8 mouse cellular contexts compared by ENCODE assay signal in genomic region chr11:59308164-59308542, GRCm38 (mm10). TPM values are rescaled to one million over a fixed set of nuclear protein-coding genes. Genes with fewer than 3 reads are reported as not detected.
DNase-seq lines count a peak whose midpoint lies in the region; ATAC-seq lines count a peak whose summit lies in the region.

No protein-coding gene starts in this region.

- 31% methylated on average over 12 of the region's 12 CpGs for WGBS in lung, embryonic 15.5 days
- 25% methylated on average over 12 of the region's 12 CpGs for WGBS in forebrain, embryonic 13.5 days
- WGBS in intestine, embryonic 14.5 days, result 29% methylated on average over 12 of the region's 12 CpGs

- ATAC-seq in lung, embryonic 15.5 days (ENCODE audit: borderline replicate concordance, extremely low read depth, low FRiP score, low TSS enrichment), result no peak
- no peak for ATAC-seq in forebrain, embryonic 13.5 days
- ATAC-seq in intestine, embryonic 14.5 days (replicated peaks; ENCODE audit: low FRiP score, low TSS enrichment, low read depth), result 0 out of 2 replicates have a peak, but pooled peaks have one; percentile 13

- peak overlapping the region; percentile 38 for H3K4me2 ChIP-seq in lung, embryonic 15.5 days
- peak overlapping the region; percentile 90; the same call in 1 of the 2 replicates for H3K4me2 ChIP-seq in forebrain, embryonic 13.5 days
- H3K4me2 ChIP-seq in intestine, embryonic 14.5 days (ENCODE audit: low read length), result peak overlapping the region; percentile 66; the same call in 1 of the 2 replicates

- peaks cover 56% of the 10 kb centered on the region for H3K4me1 ChIP-seq in lung, embryonic 15.5 days
- peaks cover 58% of the 10 kb centered on the region for H3K4me1 ChIP-seq in forebrain, embryonic 13.5 days
- peaks cover 38% of the 10 kb centered on the region for H3K4me1 ChIP-seq in intestine, embryonic 14.5 days (replicated peaks; ENCODE audit: control insufficient read depth, insufficient read depth, low read length)

- H3K27ac ChIP-seq in lung, embryonic 15.5 days, result peak overlapping the region; percentile 70
- H3K27ac ChIP-seq in forebrain, embryonic 13.5 days, result no peak overlapping the region
- H3K27ac ChIP-seq in intestine, embryonic 14.5 days (ENCODE audit: low read depth), result no peak overlapping the region

- no peak overlapping the region; the same call in 1 of the 2 replicates for H3K9ac ChIP-seq in lung, embryonic 15.5 days
- H3K9ac ChIP-seq in forebrain, embryonic 13.5 days, result no peak overlapping the region
- no peak overlapping the region for H3K9ac ChIP-seq in intestine, embryonic 14.5 days (ENCODE audit: low read length)

- no peaks in the 10 kb centered on the region for H3K36me3 ChIP-seq in lung, embryonic 15.5 days
- H3K36me3 ChIP-seq in forebrain, embryonic 13.5 days (ENCODE audit: poor library complexity, severe bottlenecking), result no peaks in the 10 kb centered on the region
- no peaks in the 10 kb centered on the region for H3K36me3 ChIP-seq in intestine, embryonic 14.5 days (ENCODE audit: control insufficient read depth, insufficient read depth, low read length)

- no peak for DNase-seq in lung, postnatal 36 days
- no peak for DNase-seq in intestine, embryonic 14.5 days (ENCODE audit: low spot score)
- peak; percentile 49 for DNase-seq in retina, postnatal 7 days (ENCODE audit: low read depth, low spot score)
- no peak for DNase-seq in right cerebral cortex, postnatal 4 days
- DNase-seq in frontal cortex, postnatal 14 days (ENCODE audit: low spot score in 2 of 2), result no peak
- DNase-seq in yolk sac, embryonic 10.5 days (ENCODE audit: low spot score), result no peak

- H3K9me3 ChIP-seq in lung, embryonic 15.5 days, result no peaks in the 10 kb centered on the region
- H3K9me3 ChIP-seq in forebrain, embryonic 13.5 days (replicated peaks), result no peaks in the 10 kb centered on the region
- no peaks in the 10 kb centered on the region for H3K9me3 ChIP-seq in intestine, embryonic 14.5 days (ENCODE audit: control insufficient read depth, low read length)

- peak overlapping the region; percentile 61 for H3K4me3 ChIP-seq in lung, embryonic 15.5 days
- peak overlapping the region; percentile 18; the same call in 1 of the 2 replicates for H3K4me3 ChIP-seq in forebrain, embryonic 13.5 days
- peak overlapping the region; percentile 46; the same call in 1 of the 2 replicates for H3K4me3 ChIP-seq in intestine, embryonic 14.5 days (ENCODE audit: low read depth, low read length)

- peaks cover 86% of the 10 kb centered on the region for H3K27me3 ChIP-seq in lung, embryonic 15.5 days
- peaks cover 79% of the 10 kb centered on the region for H3K27me3 ChIP-seq in forebrain, embryonic 13.5 days
- peaks cover 46% of the 10 kb centered on the region for H3K27me3 ChIP-seq in intestine, embryonic 14.5 days (replicated peaks; ENCODE audit: control insufficient read depth, insufficient read depth, low read length)

RNA-seq across cellular contexts. Expression of gene Wnt9a, which starts 1.4 kb away (rescaled TPM):
- polyA plus RNA-seq in lung, embryonic 15.5 days (2015; fragmentation: Nextera tagmentation; extraction: Ambion mirVana), result 3.0 and 3.1 TPM in 2 replicates
- polyA plus RNA-seq in forebrain, embryonic 13.5 days (2015; fragmentation: Nextera tagmentation; extraction: Ambion mirVana), result 1.8 and 2.9 TPM in 2 replicates
- 2.5 TPM in 2 replicates for polyA plus RNA-seq in intestine, embryonic 14.5 days (2014; fragmentation: Nextera tagmentation; extraction: Ambion mirVana)

RNA-seq across cellular contexts. Expression of gene Wnt3a, which starts 17.6 kb away (rescaled TPM):
- polyA plus RNA-seq in lung, embryonic 15.5 days (2015; fragmentation: Nextera tagmentation; extraction: Ambion mirVana), result 0.08 and 0.14 TPM in 2 replicates
- polyA plus RNA-seq in forebrain, embryonic 13.5 days (2015; fragmentation: Nextera tagmentation; extraction: Ambion mirVana), result 2.3 and 3.4 TPM in 2 replicates
- polyA plus RNA-seq in intestine, embryonic 14.5 days (2014; fragmentation: Nextera tagmentation; extraction: Ambion mirVana), result not detected in 2 replicates

Comparison
In these comparisons a context has a peak if more than half of its experiments do, and no peak if none do; other contexts are left out.
1. H3K4me2 ChIP-seq: peak in every context shown above with its lines; median percentile 90 in forebrain, embryonic 13.5 days; 66 in intestine, embryonic 14.5 days; 38 in lung, embryonic 15.5 days.